Mouse (Mus musculus) cerebellum, adult 9-11 months (tissue): ENCODE measurements around the gene Wars.

Experiments used
- DNase-seq: peaks from one replicate; pipeline ENCODE4 v3.0.0; 2022

Gene Wars

DNA sequence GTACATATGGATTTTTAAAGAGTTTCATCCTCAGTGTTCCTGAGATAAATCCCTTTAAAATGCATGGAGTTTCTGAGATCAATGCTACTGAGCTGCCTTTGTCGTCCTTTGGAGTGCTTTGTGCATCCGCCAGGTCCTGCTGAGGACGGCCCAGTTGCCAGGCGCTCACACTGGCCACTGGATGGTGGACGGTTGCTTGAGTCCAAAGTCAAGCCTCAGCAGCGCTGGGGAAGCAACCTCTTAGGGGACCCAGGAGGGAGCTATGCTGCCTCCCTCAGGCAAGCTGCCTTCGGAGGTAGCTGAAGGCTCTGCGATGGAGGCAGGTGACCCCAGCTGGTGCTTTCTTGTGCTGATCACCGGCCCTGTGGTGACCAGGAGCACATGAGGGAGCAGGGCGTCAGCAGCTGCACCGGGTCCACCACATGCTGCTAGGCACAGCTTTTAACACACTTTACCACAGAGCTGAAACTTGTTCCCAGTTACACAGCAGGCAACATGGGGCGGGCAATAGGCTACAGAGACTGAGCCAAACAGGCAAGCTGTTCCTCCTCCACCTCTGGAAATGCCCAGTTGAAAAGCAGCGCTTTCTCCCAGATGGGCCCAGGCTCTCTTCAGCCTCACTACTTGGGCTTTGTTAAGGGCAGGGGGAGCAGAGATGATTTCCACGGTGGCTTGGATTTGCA, 11.8 kb upstream of the Wars start:
- no peak for DNase-seq

DNA sequence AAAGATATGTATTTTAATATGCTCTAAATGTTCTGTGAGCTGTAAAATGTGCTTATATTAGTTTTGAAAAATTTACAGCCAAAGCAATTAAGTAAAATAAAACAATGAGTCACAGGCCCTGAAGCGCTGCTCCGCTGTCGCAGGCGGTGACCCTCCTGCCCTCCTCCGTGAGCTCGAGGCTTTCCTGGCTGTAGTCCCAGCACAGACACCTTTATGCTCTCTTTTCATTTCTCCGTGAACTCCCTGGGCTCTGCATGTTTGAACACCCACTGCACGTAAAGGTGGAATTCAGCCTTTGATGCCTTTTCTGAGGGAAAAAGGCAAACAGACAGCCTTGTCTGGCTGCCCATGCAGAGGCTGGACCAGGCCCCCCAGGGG, 10.3 kb upstream of the Wars start:
- DNase-seq: no peak

DNA sequence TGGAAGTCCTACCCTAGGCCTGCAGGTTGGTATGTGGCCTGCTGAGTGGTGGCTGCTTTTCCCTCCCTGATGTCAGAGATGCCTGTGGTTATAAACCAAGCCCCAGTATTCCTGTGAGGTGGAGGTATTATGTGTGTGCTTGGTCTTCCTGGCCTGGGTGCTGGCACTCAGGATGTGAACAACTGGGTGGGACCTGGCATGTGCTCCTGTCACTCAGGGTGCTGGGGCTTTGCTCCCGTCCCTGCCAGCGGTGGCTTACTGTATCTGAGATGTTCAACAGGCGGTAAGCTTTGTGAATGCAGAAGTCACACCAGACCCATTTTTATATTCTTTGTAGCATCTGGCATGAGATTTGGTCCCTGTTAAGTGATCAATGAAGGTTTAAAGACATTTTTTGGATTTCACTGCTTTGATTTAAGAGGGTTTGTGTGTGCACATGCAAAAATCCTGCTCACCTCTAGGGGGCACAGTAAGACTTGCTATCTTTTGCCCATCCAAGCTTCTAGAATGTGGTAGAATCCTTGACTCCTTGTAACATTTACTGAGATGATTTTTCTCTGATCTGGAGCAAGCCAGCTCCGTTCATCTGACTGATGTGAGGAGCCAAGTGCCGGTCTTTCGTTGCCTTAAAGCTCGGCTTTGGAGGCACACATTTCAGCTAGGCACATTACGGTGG, 9.8 kb upstream of the Wars start:
- peak; percentile 57 for DNase-seq

DNA sequence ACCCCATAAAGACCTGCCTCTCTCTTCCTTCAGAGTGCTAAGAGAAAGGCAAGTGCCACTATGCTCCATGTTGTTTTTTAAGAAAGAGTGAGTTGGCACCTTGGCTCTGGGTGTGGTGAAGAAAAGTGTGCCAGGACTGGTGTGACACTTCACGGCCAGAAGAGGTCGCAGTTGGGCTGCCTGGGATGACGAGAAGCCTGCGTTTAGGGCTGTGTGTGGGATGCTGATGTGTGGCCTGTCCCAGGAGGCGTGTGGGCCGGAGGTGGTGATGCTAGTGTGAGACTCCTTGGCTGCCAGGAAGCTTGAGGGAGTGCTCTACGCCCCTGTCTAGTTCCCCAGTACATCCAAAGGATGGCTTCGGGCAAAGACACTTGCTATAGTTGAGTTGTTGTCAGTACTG, 9.0 kb upstream of the Wars start:
- DNase-seq: peak; percentile 52

DNA sequence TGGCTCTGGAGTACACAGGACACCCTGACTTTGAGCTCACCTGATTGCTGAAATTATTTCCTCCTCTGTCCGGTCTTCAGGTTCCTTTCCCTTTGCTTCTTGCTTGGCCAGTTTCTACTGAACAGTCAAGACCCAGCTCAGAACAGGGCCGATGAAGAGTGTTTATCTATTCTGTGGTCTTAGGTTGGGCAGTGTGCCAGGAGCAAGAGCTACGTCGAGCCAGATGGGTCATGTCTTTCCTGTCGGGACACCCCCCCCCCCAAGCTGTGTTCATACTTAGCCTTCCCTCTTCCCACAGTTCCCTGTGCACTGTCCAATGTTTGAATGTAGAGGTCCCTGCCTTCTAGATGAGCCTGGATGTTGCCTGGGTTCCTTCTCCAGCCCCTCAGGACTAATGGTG, 7.4 kb upstream of the Wars start:
- no peak for DNase-seq

DNA sequence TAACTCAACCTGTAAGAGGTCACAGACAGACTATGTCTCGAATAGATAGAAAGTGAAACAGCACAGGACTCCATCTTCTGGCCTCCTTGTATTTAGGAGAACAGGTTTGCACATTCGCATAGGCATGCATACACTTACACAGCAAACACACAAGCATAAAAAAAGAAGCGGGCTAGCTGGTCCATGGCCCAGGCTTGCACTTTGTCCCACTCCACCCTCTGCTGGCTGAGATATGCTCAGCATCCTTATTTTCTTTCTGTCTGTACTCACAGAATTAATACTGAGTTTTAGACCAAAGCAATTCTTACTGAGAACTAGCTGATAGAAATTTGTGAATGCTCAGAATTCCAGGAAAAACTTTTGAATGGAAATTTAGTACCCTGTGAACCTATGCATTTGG, 2.0 kb upstream of the Wars start:
- DNase-seq: no peak

DNA sequence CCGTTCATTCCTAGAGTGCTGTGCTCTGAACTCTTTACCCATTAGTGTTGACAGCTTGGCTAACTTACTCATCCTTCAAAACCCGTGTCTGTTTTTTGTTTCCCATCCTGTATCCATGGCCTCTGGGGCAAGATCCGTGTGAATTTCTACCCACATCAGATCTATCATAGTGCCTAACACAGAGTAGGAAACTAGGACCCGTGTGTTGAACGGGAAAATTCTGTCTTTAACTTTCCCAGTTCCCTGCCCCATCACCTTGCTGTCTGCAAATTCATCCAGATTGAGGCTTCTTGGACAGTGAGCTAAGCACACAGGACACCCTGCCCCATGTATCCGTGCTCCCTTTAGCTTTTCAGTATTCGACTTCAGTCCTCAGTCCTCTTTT, 450 bp upstream of the Wars start:
- no peak for DNase-seq

DNA sequence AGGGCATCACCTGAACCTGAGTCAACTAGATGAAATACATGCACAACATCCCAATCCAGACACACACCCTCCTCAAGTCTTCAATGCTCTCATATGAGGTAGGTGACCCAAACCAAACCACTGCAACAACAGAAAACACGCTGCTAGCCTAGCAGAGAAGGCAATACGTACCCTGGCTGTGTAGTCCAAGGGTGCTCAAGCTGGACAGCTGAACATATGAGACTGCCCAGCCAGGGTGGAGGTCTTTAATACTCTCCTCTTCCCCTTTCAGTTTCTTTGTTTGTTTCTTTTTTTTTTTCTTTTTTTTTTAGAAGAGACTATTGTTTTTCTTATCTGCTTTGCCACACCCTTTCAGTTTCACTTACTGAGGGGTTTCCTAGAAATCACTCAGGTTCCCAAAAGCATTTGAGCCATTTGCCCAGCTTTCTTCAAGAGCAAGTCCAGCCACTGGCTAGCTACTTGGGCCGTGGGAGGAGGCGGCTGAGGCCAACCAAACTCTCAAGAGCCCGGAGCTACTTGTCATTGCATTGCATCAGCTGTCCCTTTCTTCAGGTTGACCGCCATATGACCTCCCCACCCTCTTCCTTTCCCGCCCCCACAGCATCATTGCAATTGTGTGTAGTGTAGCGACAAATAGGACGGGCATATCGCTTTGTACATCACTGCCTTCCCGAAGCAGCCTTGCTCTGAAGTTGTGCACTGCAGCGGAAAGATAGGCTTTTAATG, 822 bp downstream of the Wars start, which contains the start of gene Wdr25:
TSS of gene Wdr25 (plus strand) at position 643 of the 726 bp plus-strand sequence.
- no peak for DNase-seq

DNA sequence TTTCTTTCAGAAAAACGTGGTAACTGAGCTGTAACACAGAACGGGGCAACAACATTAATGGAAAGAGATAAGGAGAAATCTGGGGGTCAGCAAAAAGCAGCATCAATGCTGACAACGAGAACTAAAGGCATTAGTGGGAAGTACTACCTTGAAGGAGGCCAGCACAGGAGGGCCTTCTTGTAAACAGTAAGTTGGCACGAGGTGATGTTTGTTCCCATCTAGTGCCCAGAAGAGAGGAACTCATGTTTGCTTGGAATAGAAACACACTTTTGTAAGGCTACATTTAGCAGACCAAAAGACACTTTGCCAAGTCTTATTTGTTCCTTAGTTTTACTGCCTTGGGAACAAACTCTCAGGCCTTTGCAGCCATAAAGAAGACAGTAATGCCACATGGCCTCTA, 5.3 kb downstream of the Wars start:
- no peak for DNase-seq

DNA sequence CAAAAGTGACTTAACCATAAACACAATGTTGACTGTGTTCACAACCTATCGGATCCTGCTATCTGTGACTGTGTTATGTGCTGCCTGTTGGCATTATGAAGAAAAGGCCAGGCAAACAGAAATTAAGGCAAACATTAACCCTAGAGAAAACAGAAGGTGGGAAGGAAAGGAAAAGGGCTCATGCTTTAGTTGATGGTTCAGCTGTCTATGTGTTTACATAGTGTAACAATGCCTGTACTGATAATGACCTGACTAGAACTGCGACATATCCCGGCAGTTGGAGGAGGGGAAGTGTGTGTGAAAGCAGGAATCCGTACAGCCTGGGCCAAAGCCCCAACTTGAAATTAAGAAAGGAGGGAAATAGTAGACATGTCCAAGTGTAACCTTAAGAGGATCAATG, 6.9 kb downstream of the Wars start:
- no peak for DNase-seq

DNA sequence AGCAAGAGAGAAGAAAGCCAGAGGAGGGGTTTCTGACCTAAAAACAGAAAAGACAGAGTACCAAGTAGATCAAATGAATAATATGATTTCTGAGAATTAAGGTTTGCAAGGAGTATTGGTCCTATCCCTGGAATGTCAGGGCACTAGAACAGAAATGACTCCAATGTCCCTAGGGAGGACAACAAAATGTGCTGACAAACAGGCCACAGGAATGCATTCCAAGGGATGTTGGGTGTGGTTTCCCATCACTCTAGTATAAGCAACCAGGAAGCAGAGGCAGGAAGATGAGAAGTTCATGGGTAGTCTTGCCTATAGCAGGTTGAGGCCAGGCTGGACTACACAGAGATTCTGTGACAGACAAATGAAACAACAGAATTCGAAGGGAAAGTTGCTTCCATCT, 8.1 kb downstream of the Wars start:
- no peak for DNase-seq

DNA sequence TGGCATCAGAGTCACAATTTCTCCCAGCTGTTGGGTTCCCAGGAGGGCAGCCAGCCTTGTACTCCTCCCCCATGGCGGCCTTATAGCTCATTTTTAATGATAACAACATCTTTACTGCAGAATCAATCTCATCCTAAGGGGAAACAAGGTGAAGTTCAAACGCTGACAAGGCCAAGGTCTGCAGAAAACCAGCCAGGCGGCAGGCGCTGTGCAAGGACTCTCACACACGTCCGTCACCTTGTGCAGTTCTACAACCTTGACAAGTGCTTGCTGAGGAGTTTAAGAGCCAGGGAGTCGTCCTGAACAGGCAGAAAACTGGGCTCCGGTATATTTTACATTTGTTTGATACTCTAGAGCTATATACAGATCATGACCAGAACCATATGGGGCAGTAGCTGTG, 11.2 kb downstream of the Wars start:
- no peak for DNase-seq

DNA sequence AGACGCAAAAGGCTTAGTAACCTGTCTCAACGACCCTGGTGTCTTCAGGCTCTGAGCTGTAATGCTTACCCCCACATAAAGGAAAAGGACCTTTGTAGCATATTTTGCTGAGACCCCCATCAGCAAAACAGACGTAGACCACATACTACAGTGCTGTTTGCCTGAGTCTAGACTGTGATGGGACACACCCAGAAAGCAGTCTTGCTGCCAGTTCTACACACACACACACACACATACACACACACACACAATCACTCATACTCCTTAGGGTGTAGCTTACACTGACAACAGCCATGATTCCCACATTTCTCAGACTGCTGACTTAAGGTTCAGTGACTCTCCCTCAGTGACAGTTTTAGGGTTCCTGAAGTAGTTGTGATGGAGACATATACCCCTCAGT, 12.8 kb downstream of the Wars start:
- no peak for DNase-seq

DNA sequence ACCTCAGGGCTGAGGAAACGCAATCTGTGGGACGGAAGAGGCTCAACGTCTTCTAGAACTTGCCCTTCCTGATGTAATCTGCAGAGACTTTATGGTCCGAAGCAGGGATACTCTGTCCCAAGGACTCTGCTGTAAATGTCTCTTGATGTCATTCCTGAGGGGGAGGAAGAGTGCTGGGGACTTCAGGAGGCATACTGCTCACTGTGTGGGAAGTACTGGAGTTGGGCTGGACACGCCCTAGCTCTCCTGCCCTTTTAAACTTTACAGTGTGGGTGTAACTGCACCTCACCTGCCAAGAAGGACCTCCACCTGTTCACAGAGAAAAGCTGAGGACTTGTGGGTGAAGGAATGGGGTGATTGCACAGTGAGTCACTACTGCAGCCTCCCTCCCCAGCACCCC, 13.4 kb downstream of the Wars start:
- no peak for DNase-seq

DNA sequence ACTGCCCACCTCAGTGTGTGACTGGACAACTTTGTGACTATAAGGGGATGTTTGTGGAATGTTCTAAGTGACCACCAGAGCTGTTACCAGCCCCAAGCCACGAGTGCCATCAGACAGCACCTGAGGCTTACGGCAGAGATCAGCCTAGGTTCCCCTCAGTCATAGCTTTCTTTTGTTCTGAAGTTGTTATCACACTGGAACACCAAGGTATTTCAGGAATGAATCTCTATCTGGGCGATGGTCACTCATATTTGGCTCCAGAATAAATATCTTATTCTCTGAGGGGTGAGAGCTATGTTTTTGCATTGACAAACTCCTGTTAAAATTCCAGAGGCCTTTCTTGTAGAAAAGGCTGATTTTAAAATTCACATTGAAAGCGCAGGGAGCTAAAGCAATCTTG, 14.8 kb downstream of the Wars start:
- no peak for DNase-seq

DNA sequence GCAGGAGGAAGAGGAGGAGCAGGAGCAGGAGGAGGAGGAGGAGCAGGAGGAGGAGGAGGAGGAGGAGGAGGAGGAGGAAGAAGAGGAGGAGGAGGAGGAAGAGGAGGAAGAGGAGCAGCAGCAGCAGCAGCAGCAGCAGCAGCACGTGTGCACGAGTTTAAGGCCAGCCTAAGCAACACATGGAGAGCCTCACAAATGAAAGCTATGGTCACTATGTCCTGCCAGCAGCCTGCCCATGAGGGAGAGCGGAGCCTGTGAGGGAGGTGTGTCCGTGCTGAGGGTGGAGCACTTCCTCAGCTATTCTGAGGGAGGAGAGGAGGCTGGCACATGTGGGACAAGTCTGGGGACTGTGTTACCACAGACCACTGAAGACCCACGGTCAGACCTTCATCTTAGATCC, 20.9 kb downstream of the Wars start:
- no peak for DNase-seq

DNA sequence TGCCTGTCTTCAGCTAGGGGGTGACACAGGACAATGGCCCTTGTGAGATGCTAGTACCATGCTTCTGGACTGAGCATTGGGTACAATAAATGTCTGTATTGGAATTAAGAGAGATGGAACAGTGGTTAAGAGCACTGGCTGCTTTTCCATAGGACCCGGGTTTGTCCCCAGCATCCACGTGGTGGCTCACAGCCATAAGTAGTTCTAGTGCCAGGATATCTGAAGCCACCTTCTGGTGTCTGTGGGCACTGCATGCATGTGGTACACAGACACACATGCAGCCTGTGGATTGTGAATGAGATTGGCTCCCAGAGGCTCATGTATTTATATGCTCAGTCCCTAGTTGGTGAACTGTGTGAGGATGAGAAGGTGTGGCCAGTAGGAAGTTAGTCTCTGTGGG, 24.4 kb downstream of the Wars start:
- DNase-seq: no peak

DNA sequence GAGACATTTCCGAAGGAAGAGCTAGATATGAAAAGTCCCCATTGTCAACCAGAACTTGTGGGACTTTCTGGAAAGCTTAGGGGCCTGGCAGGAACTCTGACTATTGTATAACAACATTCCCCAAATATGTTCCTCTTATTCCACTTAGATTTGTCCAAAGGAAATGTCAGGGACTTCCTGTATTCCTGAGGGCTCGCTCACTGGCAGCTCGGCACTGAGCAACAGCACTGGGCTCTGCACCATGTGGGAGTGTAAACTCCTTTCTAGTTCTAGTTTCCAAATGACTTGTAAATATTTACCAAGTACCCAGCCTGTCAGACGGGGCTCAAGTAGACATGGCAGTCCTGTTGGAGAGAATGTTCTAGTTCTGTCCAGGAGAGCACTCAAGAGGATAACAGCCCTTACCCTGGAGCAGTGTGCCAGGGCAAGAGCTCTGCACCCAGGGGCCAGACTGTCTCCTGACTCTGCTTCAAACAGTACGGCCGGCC, 28.9 kb downstream of the Wars start:
- DNase-seq: no peak

DNA sequence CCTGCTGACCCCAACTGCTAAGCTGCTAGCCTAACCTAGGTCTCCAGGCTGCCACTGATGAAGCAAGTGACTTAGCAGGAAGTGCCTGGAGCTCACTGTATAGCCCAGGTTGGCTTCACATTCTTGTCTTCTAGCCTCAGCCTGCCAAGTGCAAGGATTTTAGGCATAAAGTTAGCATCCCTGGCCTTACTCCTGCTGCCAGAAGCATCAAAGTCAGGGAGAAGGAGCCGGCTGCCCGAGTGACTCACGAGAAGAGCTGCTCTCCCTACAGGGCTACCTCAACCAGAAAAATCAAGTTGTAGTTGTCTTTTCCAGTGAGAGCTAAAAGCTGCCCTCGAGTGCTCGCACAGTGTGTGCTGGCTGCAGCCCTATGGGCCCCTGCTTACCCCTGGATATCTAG, 35.5 kb downstream of the Wars start:
- no peak for DNase-seq

DNA sequence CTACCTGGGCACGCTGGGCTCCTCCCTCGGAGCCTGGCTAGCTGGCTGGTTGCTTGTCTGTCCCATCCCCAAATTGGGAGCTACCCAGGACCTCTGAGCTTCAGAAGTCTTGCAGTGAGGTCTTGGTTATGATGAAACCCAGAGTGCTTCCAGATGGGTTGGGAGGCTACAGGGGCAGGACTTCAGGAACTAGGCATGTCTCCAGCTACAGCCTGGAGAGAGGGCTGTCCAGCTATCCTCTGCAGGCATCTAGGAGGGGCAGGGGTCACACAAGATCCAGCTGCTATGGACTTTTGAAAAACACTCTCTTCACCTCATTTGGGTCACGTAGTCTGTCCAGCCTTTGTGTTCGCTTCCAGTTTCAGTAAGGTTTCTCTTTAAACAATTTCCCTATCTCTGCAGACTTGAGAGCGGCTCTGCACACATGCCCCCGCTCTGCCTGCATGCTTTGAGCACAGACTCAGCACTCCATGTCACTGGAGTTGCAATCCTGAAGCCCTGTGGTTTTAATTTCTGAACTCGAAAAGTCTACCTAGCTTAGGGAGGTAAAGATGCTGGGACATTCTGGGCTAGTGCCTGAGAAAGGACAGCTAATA, 36.3 kb downstream of the Wars start:
- DNase-seq: no peak

DNA sequence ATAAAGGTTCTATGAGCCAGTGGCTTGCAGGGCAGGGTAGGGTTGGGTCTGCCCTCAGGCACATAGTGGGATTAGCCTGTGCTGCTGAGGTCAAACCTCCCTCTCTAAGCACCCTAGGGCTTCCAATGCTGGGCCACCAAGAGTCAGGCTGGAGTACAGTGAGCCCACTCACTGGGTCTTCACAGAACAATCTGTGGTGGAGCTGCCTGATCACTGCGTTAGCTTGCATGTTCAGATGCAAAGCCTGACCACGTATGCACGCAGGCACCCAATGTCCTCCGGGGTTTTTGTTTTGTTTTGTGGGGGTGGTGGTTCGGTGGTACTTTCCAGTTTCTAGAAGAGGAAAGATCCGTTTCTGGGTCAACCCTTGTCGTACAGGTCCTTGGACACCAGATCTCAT, 36.9 kb downstream of the Wars start:
- no peak for DNase-seq

DNA sequence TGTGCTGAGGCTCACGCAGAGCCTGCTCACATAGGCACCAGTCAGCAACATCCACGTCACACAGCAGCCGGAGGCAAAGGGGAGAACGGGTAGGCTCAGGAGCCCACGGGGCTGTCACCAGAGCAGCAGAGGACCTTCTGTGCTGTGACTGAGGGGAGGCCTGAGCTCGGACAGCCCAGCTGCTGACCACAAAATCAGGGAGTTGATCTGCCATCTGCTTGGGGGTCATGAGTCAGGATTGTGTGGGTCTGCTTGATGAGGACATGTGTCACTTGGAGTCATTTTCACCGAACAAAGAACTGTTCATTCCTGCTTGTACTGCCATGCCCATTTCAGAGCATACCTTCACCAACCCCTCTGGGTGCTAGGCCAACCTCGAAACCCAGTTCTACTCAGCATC, 37.8 kb downstream of the Wars start:
- DNase-seq: no peak

DNA sequence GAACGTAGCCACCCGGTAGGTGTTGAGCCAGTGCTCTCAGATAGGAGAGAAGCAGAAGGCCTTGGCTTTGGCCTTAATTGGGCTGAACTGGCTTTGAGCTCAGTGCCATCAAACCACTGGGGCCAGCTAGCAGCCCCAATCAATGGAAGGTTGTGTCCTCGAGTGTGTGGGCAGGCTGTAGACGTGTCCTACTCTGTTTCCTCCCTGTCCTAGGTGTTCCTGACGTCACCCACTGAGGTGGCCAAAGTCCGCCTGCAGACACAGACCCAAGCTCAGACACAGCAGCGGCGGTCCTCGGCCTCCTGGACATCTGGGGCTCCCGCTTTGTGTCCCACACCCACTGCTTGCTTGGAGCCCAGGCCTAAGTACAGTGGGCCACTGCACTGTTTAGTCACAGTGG, 38.9 kb downstream of the Wars start:
- no peak for DNase-seq

DNA sequence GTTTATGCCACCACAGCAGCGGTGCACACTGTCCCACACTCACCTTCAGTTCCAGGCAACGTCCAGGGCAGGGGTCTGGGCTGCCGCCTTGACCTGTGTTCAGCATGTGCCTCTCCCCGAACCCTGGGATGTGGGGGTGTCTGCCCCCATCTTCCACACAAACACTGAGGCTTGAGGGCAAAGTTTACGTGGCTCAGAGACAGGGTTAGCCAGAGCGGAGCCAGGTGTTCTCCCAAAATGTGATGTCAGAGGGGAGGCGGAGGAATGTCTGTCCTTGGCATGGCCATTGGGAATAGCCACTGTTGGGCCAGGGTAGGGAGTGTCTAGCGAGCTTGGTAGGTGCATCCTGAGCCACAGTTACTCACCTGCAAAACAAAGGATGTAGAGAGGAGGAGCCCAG, 41.2 kb downstream of the Wars start:
- DNase-seq: no peak
